Mouse (Mus musculus): ENCODE results near the gene Foxd2. TPM values are rescaled to one million over a fixed set of nuclear protein-coding genes. Genes with fewer than 3 reads are reported as not detected.
A peak's percentile ranks its signal among the peaks of the same experiment; 100 is the strongest.

Gene Foxd2
- polyA plus RNA-seq (2011; ENCODE audit: insufficient read depth, insufficient read length, low replicate concordance, missing spikeins) = 0.57 TPM in 1 of 2 replicates, not detected in the other

GRCm38 (mm10) chr4:114908829-114909601 lies at the start of gene Foxd2:
Gene Foxd2, minus strand, starts transcription at chr4:114908873.
- peak within 1 kb of the TSS; percentile 80 for H3K4me3 ChIP-seq (replicated peaks; ENCODE audit: control insufficient read depth, low read depth, low read length)
- TF ChIP-seq CTCF (IDR thresholded peaks at IDR 0.05; ENCODE audit: control insufficient read depth, insufficient read depth, low read length) (peak; percentile 79), POLR2A (IDR thresholded peaks at IDR 0.05; ENCODE audit: borderline replicate concordance, control insufficient read depth, low read depth, low read length) (peak; percentile 44; the same call in 1 of the 2 replicates)
- no peaks in the 10 kb centered on the region; the same call in 1 of the 2 replicates for H3K4me1 ChIP-seq (ENCODE audit: control insufficient read depth, insufficient read depth, low read length)
- WGBS = 1% methylated on average over 63 of the region's 64 CpGs
- peak within 1 kb of the TSS; percentile 98 for H3K27ac ChIP-seq (ENCODE audit: control insufficient read depth, insufficient read depth, low read depth, low read length, poor library complexity)

DNA sequence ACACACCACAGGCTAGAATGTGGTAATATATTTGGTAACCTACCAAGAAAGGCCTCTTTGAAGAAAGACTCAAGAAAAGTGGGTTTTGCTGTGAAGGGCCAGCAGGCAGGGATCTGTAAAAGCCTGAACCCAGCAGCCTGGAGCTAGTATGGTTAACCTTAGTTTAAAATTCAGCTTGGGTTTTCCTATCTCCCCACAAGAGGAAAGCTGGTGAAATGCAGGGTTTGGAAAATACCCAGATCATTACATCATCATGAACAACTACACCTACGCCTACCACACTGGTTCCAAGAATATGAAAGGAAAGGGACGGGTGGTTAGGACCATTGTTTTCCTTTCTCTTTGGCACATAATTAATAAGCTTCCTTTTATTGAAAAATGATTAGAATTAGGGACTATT lies 49.6 kb upstream of the Foxd2 start:
- TF ChIP-seq POLR2A (IDR thresholded peaks at IDR 0.05; ENCODE audit: borderline replicate concordance, control insufficient read depth, low read depth, low read length) (no peak), CTCF (IDR thresholded peaks at IDR 0.05; ENCODE audit: control insufficient read depth, insufficient read depth, low read length) (no peak)
- 53% methylated on average over 2 of the region's 2 CpGs for WGBS

DNA sequence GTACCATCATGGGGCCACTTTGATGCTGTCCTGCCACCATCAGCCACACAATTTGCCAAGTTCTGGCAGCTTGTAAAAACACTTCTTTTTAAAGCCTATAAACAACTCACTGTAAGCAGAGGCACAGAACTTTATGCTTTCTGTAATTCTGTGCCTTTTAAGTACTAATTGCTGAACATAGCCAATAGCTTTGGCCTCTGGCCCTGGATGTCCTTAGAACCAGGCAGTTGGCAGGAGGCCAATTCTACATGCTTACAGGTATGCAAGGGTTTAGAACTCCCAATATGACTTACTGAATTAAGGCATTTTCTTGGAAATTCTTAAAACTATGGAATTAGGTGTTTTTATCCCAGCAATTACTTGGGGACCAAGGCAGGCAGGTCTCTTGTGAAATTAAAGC lies 48.7 kb upstream of the Foxd2 start:
- Histone ChIP-seq H3K4me3 (replicated peaks; ENCODE audit: control insufficient read depth, low read depth, low read length) (no peak overlapping the region), H3K4me1 (ENCODE audit: control insufficient read depth, insufficient read depth, low read length) (no peaks in the 10 kb centered on the region), H3K27ac (ENCODE audit: control insufficient read depth, insufficient read depth, low read depth, low read length, poor library complexity) (no peak overlapping the region)
- TF ChIP-seq CTCF (IDR thresholded peaks at IDR 0.05; ENCODE audit: control insufficient read depth, insufficient read depth, low read length) (no peak), POLR2A (IDR thresholded peaks at IDR 0.05; ENCODE audit: borderline replicate concordance, control insufficient read depth, low read depth, low read length) (no peak)

More for the DNA sequence above, 49.6 kb upstream of the Foxd2 start:
- Histone ChIP-seq H3K27ac (ENCODE audit: control insufficient read depth, insufficient read depth, low read depth, low read length, poor library complexity) (no peak overlapping the region), H3K4me3 (replicated peaks; ENCODE audit: control insufficient read depth, low read depth, low read length) (no peak overlapping the region), H3K4me1 (ENCODE audit: control insufficient read depth, insufficient read depth, low read length) (no peaks in the 10 kb centered on the region)

DNA sequence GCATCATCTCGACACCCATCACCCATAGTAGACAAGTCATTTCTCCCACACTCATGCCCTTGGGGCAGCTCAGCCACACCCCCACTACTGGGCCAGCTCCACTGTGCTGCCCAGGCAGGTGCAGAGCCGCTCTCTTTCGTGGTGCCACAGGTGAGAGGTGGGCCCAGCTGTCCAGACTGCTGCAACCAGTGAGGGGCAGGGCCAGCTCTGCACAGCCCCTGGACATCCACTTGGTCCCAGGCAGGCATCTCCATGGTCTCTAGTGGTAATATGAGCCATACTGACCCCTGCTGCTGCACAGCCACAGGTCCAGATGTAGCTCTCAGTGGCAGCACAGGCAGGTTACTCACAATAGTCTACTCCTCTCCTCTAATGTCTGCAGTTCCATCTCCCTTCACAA lies 44.5 kb upstream of the Foxd2 start:
- TF ChIP-seq CTCF (IDR thresholded peaks at IDR 0.05; ENCODE audit: control insufficient read depth, insufficient read depth, low read length) (no peak), POLR2A (IDR thresholded peaks at IDR 0.05; ENCODE audit: borderline replicate concordance, control insufficient read depth, low read depth, low read length) (no peak)
- Histone ChIP-seq H3K4me1 (ENCODE audit: control insufficient read depth, insufficient read depth, low read length) (no peaks in the 10 kb centered on the region), H3K27ac (ENCODE audit: control insufficient read depth, insufficient read depth, low read depth, low read length, poor library complexity) (no peak overlapping the region), H3K4me3 (replicated peaks; ENCODE audit: control insufficient read depth, low read depth, low read length) (no peak overlapping the region)
- WGBS = 77% methylated on average over 3 of the region's 3 CpGs

GRCm38 (mm10) chr4:114947852-114948481 lies 39.3 kb upstream of the Foxd2 start:
- Histone ChIP-seq H3K27ac (ENCODE audit: control insufficient read depth, insufficient read depth, low read depth, low read length, poor library complexity) (no peak overlapping the region), H3K4me1 (ENCODE audit: control insufficient read depth, insufficient read depth, low read length) (no peaks in the 10 kb centered on the region), H3K4me3 (replicated peaks; ENCODE audit: control insufficient read depth, low read depth, low read length) (no peak overlapping the region)
- no peak for TF ChIP-seq CTCF (IDR thresholded peaks at IDR 0.05; ENCODE audit: control insufficient read depth, insufficient read depth, low read length)
- TF ChIP-seq POLR2A (IDR thresholded peaks at IDR 0.05; ENCODE audit: borderline replicate concordance, control insufficient read depth, low read depth, low read length) = no peak
- WGBS = 61% methylated on average over 7 of the region's 7 CpGs

DNA sequence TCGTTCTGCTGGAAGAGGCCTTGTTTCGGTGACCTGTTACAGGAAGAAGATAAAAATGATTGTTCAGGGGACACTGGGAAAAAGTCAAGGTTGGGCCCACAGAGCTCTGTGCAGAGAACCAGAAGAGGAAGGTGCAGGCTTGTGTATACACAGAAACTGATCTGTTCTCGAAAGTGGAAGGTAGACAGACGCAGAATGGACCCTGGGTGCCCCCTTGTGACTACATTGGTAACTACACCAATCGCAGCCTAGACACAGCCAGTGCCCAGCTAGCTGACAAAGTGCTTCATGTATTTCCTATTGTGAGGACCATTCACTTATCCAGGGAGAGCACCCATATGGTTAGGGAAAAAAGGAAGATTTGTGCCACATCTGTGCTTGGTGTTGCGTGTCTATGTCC lies 38.7 kb upstream of the Foxd2 start:
- Histone ChIP-seq H3K4me3 (replicated peaks; ENCODE audit: control insufficient read depth, low read depth, low read length) (no peak overlapping the region), H3K4me1 (ENCODE audit: control insufficient read depth, insufficient read depth, low read length) (no peaks in the 10 kb centered on the region), H3K27ac (ENCODE audit: control insufficient read depth, insufficient read depth, low read depth, low read length, poor library complexity) (no peak overlapping the region)
- WGBS = 24% methylated on average over 6 of the region's 6 CpGs
- no peak for TF ChIP-seq POLR2A (IDR thresholded peaks at IDR 0.05; ENCODE audit: borderline replicate concordance, control insufficient read depth, low read depth, low read length)
- TF ChIP-seq CTCF (IDR thresholded peaks at IDR 0.05; ENCODE audit: control insufficient read depth, insufficient read depth, low read length) = peak; percentile 74

DNA sequence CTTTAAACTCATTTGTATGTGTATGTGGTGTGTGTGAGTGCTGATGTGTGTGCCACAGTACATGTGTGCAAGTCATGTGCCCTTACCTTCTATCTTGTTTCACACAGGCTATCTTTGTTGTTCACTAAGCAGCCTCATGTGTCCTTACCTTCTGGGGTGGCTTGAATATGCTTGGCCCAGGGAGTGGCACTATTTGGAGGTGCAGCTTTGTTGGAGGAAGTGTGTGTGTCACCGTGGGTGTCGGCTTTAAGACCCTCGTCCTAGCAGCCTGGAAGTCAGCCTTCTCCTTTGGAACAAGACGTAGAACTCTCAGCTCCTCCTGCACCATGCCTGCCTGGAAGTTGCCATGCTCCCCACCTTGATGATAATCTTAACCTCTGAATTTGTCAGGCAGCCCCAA lies 37.7 kb upstream of the Foxd2 start:
- no peak for TF ChIP-seq CTCF (IDR thresholded peaks at IDR 0.05; ENCODE audit: control insufficient read depth, insufficient read depth, low read length)
- H3K4me3 ChIP-seq (replicated peaks; ENCODE audit: control insufficient read depth, low read depth, low read length) = no peak overlapping the region
- no peaks in the 10 kb centered on the region for H3K4me1 ChIP-seq (ENCODE audit: control insufficient read depth, insufficient read depth, low read length)
- H3K27ac ChIP-seq (ENCODE audit: control insufficient read depth, insufficient read depth, low read depth, low read length, poor library complexity) = no peak overlapping the region
- WGBS = 83% methylated on average over 4 of the region's 4 CpGs

DNA sequence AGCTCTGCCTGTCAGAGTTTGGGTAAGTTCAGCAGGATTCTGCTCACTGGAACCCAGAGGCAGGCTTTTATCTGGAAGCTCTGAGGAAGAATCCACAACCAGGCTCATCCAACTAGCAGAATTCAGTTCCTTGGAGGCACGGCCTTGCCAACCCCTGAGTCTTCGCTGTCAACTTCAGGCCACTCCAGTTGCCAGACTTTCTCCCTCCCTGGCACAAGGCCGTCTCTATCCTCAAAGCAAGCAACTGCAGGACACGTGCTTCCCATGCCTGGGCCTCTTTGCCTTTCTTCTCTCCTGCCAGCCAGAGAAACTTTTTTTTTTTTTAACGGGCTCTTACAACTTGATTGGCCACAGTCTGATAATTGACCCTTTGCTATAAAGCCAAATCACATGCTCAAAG lies 36.3 kb upstream of the Foxd2 start:
- 77% methylated on average over 5 of the region's 5 CpGs for WGBS
- H3K4me1 ChIP-seq (ENCODE audit: control insufficient read depth, insufficient read depth, low read length) = no peaks in the 10 kb centered on the region
- TF ChIP-seq POLR2A (IDR thresholded peaks at IDR 0.05; ENCODE audit: borderline replicate concordance, control insufficient read depth, low read depth, low read length) = no peak
- TF ChIP-seq CTCF (IDR thresholded peaks at IDR 0.05; ENCODE audit: control insufficient read depth, insufficient read depth, low read length) = no peak
- no peak overlapping the region for H3K4me3 ChIP-seq (replicated peaks; ENCODE audit: control insufficient read depth, low read depth, low read length)
- H3K27ac ChIP-seq (ENCODE audit: control insufficient read depth, insufficient read depth, low read depth, low read length, poor library complexity) = no peak overlapping the region

Data from bone marrow, adult 2 months (tissue).